Mouse (Mus musculus) testis, adult 2 months (tissue): Measurements from ENCODE around the gene Fam110c.

Experiments
- CTCF ChIP-seq: fragments of 200-500 bp; IDR thresholded peaks from 2 replicates; pipeline ENCODE4 v1.5.1; 2012; ENCODE audit warnings: low read depth, mild to moderate bottlenecking, inconsistent platforms, low read length, moderate library complexity; ENCODE audit not compliant: control insufficient read depth, insufficient read depth, insufficient replicate concordance
- POLR2A ChIP-seq: fragments of 200-500 bp; IDR thresholded peaks from 2 replicates; pipeline ENCODE4 v1.6.1; 2012; ENCODE audit warnings: low read depth, mild to moderate bottlenecking, inconsistent platforms, low read length, moderate library complexity; ENCODE audit not compliant: control insufficient read depth

DNA sequence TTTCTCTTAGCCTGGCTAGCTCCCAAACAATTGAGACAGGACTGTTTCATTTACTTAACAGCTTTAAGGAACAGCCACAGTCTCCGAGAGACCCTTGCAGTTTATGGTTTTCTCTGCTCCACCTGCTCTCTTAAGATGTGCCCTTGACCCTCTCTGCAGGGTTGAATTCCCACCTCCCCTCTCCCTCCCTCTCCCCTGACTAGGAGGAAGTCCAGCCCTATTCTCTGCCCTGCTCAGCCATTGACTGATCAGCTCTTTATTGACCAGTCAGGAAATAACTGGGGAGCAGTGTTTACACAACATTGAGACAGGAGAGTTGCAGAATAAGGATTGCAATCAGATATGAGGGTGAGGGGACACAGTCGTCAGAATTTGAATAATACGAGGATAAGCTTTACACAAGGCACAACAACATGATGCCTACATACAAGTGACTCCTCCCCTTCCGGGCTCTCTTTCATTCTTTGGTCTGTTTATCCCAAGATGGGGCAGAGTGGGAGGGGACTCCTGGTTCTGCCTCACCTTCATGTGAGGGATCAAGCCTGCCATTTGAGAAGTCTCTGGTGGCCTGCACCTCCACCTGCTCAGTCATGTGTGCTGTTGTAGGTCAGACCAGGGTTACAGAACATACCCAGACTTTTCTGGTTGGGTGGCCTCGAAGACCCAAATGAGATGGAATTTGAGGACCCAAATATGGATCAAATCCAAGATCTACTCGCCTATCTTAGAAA lies 49.4 kb downstream of the Fam110c start:
- TF ChIP-seq CTCF (no peak), POLR2A (no peak)
